Mouse (Mus musculus) heart, postnatal 36 days (tissue): ENCODE results near the gene Olfr148. TPM values are rescaled to one million over a fixed set of nuclear protein-coding genes. Genes with fewer than 3 reads are reported as not detected.

Experiments used
- DNase-seq, 2 experiments: peaks; one replicate each; pipeline ENCODE4 v3.0.0; 2021 to 2022
- intact Hi-C: fragments of 180-260 bp; cut with DNase I; formaldehyde crosslinking; loops from one replicate; pipeline ENCODE4 v1.15.1; 2025
- total RNA-seq, 2 experiments: library from RNA; stranded (reverse); gene quantifications; 2 replicates each; pipeline ENCODE4 v1.2.3; 2021

The Olfr148 gene
- not detected for total RNA-seq

DNA sequence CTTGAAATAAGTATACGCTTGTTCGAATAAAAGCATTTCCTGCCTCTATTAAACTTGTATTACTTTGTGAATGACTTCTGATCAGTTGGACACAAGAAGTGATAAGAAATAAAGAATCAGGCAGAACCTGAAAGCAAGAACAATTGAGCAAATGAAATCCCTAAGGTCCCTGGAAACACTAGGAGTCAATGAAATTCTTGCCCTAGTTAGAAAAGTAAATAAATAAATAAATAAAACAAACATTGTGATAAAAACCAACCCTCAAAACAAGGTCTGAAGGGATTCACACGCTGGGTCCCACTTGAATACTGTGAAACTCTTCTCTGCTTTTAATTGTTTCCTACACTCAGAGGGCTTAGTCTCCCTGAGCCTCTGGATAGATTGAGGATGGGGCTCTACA lies at the start of gene Olfr148:
Gene Olfr148 (plus strand): TSS at position 301 of the 400 bp plus-strand sequence.
- no peak for DNase-seq
- intact Hi-C loops: no loop called here

DNA sequence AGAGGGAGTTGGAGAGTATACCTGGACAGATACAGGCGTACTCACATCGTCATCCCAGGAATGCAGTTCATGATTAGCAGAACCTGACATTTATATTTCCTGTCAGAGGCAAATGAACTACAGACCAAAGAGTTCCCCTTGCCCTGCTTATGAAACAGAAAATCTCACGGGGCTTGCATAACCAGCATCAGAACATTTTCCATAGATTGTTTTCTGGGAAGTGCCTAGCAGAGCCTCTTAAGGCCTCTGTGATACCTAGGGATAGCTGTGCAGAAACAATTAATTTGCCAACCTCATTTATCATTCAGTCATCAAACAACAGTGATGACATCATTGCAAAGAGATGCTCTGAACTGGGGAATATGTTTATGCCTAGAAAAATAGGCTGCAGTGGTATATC lies 35.0 kb upstream of the Olfr148 start, which contains the start of gene Olfr959:
Gene Olfr959 (minus strand): TSS at position 101 of the 400 bp plus-strand sequence.
- intact Hi-C loops: no loop called here
- DNase-seq: no peak

DNA sequence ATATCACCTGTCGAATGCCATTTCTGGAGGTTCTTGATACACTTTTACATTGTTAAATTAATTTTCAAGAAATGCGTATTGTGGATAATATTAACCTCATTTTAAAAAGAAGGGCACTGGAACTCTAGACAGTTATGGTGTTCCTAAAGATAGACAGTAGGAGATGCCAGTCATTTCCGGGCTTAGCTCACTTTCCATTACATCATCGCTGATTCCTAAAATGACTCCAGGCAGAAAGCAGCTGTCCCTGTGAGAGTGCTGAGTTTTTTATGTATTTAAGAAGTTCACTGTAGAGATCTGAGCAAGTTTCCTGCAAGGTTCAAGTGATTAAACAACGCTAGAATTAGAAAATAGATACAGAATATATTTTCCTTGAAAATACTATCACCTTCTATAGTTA lies 33.4 kb upstream of the Olfr148 start:
- intact Hi-C loops: no loop called here
- DNase-seq: no peak

DNA sequence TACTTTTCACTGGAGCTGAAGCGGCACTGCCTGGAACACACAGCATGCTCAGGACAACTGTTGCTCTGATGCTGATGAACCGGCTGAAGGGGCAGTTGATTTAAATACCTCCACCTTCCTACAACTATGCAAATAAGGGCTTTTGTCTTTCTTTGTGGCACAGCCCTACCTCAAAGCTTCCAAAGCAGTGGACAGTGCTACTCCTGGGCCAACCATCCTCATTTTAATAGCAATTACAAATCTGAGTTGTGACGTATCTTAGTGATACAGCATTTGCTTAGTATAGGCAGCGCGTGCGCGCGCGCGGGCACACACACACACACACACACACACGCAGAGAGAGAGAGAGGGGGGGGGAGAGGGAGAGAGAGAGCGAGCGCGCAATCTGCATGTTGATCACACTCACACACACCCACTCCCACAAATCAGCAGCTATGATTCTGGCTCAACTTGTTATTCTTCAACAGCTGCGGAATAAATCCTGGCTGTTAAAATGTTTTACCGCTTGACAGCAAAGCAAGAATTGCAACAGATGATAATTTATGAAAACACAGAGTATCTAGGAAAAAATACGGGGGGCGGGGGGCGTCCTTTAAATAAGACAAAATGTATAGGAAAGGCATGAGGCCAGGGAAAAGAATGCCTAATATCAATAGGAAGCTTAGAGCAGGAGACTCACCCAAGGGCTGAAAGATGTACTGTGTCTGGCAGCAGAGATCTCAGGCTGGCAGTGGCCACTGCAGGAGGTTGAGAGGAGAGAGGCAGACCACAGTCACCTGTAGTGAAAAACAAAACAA lies 7.7 kb upstream of the Olfr148 start:
- no peak for DNase-seq

DNA sequence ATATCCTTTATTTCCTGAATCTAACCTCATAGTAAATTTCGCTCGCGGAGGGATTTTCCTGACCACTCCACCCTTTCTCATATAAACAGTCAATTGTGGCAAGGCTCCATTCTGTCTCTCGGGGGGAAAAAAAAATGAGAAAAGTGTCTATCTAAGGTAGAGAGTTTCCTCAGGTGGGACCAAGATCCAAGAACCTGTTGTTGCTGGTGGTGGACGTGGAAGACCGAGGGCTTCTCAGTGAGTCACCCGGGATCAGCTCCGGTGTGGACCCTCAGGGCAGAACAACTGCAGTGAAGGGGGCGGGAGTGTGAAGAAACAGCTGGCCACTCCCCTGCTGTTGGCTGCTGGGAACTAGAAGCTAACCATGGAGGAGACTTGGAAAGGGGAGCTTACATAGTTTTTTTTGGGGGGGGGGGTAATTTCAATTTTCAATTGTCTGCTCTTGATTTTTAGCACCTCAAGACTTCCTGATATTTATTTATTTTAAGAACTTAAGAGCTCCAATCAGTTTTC lies 7.1 kb upstream of the Olfr148 start:
- intact Hi-C loops: no loop called here
- no peak for DNase-seq

More for the DNA sequence above, 7.7 kb upstream of the Olfr148 start:
- intact Hi-C loops: no loop called here

DNA sequence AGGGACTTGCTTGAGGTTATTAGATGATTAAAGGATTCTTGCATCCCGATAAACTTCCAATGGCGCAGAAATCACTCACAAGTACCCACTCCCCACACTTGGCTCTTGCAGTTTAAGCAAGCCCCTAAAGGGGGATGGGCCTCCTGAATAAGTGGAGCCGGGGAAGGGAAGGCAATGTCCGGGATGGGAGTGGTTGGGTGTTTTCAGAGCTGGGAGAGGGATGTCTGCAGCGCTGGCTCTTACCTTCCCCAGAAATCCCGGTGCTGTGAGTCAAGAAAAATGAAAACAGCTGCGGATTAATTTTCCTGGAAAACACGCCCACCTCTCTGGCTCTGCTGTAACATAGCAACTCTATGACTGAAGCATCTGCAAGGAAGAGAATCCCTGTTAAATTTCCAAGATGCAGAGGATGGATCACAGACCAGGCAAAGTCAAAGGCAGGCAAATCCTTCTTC lies 6.4 kb upstream of the Olfr148 start, which contains the start of gene AW551984:
Gene AW551984 (minus strand): TSS at position 405 of the 455 bp plus-strand sequence.
- intact Hi-C loops: no loop called here
- DNase-seq: no peak

DNA sequence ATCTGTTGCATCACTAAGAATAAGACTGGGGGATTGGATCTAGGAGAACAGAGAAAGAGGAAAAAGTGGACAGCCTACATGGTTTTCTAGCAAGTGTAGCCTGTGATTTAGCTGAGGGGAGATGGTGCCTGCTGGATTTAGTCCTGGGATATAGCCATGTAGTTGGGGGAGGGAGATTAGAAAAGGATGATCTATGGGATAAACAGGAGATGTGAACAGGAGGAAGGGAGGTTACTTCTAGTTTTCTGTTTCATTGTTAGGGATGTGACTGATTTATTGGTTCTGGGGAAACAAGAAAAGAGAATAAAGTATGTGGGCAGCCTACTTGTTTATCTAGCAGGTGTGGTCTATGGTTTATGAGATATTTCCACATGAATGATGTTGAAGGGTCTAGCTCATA lies 2.0 kb upstream of the Olfr148 start:
- intact Hi-C loops: no loop called here
- no peak for DNase-seq

DNA sequence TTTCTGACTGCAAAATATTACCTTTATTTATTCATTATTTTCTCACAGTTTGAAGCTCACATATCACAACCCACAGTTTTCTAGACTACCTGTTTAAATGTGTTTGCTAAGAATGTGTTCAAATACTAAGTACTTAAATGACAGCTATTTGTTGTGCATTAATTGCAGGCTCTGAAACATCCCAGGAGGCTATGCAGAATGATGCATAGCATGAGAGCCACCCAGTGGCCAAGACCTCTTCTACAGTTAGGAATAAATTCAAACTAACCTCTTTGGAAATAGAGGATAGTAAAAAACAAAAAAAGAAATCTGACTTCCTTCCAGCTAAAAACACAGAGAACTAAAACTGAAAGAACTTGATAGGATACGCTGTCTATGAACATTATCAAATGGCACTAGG lies 1.5 kb downstream of the Olfr148 start:
- no peak for DNase-seq
- intact Hi-C loops: loop anchor here (1.0 kb wide), 1 partner anchor 103 kb away; no protein-coding TSS in a partner anchor

DNA sequence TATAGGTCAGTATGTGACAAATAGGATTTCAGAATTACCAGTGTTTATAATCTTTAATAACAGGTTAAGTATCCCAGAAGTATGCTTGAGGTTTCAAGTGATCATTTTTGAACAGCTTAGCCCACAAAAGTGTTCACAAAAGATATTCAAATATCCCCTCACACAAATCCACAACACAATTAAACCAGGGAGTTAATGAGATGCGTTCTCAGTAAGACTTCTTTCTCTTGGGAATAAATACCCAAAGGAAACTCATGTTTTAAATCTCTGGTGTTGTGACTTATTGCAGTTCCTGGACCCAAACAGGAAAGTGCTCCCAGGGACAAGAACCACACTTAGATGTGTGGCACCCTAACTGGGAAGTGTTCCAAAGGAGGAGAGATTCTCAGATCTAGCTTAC lies 10.6 kb downstream of the Olfr148 start, which contains the start of gene Olfr960:
Gene Olfr960 (plus strand): TSS at position 301 of the 400 bp plus-strand sequence.
- intact Hi-C loops: no loop called here
- no peak for DNase-seq

DNA sequence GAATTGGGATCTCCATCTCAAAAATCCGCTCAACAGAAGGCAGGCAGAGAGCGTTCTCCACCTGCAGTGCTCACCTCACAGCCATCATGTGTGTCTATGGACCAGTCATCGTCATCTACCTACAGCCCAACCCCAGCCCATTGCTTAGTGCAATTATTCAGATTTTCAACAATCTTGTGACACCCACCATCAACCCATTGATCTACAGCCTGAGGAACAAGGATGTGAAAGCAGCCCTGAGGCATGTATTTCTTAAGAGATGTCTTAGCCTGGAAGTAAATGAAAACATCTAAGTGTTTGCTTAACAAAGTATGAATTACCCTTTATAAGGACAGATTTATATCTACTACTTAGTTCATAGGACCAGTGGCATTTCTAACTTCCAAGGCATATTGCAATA lies 13.3 kb downstream of the Olfr148 start:
- no peak for DNase-seq

DNA sequence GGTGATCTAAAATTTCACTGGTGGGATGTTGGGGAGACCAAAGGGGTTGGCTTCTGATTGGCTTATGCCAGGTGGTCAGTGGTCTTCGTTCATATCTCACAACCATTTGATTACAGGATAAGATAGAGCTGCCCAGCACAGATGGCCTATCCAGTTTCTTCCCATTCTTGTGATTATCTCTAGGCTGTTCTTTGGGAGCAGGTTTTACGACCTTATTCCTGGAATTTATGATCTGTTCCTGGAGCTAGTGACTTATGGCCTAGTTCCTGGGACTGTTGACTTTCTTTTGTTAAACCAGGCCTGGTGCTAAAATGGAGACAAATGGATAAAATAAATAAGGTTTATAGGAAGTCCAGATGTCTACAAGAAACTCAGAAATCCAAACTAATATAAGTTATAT lies 14.3 kb downstream of the Olfr148 start:
- DNase-seq: no peak
- intact Hi-C loops: no loop called here

More for the DNA sequence above, 13.3 kb downstream of the Olfr148 start:
- intact Hi-C loops: no loop called here

DNA sequence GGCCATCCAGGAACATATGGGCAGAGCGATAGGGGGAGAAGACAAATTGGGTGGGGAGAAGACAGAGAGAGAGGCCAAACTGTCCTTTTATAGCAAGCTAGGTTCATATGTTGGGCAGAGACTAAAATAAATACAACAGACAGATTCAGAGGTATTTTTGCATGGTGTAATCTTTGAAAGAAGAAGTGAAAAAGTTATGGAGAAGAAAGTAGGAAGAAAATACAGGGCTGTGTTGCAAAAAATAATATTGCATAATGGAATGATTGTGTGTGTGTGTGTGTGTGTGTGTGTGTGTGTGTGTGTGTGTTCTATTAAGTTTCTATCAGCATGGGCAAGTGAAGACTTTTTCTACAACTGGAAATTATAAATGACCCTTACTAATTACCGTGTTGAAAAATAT lies 18.6 kb downstream of the Olfr148 start:
- no peak for DNase-seq
- intact Hi-C loops: no loop called here

DNA sequence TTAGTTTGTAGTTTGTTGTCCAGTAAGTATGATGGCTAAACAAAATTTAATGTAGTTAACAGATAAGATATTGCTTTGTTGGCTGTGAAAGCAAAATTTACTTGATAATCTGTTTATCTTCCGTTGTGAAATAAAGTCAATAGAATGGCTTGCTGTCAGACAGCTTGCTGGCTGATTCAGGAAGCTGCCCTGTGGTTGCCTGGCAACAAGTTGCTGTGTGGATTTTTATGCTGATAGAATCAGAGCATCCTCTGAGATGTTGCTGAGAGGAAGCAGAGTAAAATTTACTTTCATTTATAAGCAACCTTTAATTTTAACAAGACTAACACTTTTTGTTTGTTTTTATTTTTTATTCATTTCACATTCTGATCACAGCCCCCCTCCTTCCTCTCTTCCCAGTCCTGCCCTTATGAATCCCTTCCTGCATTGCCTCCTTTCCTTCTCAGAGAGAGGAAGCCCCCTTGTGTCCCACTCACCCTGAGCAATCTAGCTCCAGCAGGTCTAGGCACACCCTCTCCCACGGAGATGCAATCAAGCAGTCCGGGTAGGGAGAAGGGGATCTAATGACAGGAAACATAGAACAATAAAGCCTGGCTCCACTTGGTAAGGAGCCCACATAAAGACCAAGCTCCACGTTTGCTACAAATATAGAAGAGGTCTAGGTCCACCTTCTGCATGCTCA lies 23.6 kb downstream of the Olfr148 start:
- no peak for DNase-seq
- intact Hi-C loops: no loop called here

DNA sequence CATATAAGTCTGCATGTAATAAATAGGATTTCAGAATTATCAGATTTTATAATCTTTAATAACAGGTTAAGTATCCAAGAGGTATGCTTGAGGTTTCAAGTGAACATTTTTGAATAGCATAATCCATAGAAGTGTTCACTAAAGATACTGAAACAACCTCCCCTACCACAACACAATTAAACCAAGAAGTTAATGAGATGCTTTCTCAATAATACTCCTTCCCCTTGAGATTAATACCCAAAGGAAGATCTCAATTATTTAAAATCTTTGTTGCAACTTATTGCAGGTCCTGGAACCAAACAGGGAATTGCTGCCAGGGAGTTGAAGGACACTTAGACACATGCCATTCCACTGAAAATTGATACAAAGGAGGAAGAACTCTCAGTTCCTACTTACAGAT lies 34.3 kb downstream of the Olfr148 start, which contains the start of gene Olfr961:
Gene Olfr961 (plus strand): TSS at position 301 of the 400 bp plus-strand sequence.
- DNase-seq: no peak
- intact Hi-C loops: no loop called here

DNA sequence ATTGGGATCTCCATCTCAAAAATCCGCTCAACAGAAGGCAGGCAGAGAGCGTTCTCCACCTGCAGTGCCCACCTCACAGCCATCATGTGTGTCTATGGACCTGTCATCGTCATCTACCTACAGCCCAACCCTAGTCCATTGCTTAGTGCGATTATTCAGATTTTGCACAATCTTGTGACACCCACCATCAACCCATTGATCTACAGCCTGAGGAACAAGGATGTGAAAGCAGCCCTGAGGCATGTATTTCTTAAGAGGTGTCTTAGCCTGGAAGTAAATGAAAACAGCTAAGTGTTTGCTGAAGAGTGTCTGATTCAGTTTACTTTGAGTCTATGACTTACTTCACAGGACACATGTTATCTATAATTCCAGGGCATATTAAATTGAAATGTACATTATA lies 36.9 kb downstream of the Olfr148 start:
- intact Hi-C loops: no loop called here
- no peak for DNase-seq

DNA sequence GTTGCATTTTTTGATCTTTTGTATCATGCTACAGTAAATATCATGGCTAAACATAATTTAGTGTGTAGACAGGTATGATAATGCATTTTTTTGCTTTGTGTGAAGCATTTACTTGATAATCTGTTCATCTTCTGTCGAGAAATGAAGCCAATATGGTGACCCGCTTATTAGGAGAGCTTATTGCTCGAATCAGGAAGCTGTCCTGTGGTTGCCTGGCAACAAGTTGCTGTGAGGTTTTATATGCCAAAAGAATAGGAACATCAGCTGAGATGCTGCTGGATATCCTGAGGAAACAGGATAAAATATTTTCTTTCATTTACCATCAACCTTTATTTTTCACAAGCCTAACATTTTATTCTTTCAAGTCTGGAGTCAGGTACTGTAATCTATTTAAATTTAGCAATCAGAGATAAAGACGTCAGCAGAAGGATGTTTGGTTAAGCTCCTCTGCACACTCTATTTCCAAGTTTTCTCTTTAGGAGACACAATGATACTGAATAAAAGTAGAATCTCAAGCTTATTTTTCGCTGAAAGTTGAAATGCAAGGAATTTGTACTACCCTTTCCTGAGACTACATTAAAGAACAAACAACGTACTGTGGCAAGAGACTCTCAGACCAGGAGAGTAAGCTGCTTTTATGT lies 44.4 kb downstream of the Olfr148 start:
- intact Hi-C loops: no loop called here

More for the DNA sequence above, 44.4 kb downstream of the Olfr148 start:
- DNase-seq: no peak

Other genes starting within 250 kb of the Olfr148 start
- not detected for gene Olfr951, start 223.2 kb upstream of the Olfr148 start, total RNA-seq
- gene Olfr952, start 183.5 kb upstream of the Olfr148 start, total RNA-seq: not detected
- not detected for gene Olfr954, start 154.0 kb upstream of the Olfr148 start, total RNA-seq
- gene Olfr955, start 138.7 kb upstream of the Olfr148 start, total RNA-seq: not detected
- gene Olfr44, start 116.7 kb upstream of the Olfr148 start, total RNA-seq: not detected
- gene Olfr957, start 94.8 kb upstream of the Olfr148 start, total RNA-seq: not detected
- gene Olfr958, start 56.6 kb upstream of the Olfr148 start, total RNA-seq: not detected
- not detected for gene Olfr959, start 35.1 kb upstream of the Olfr148 start, total RNA-seq
- gene AW551984, start 6.3 kb upstream of the Olfr148 start, total RNA-seq: under 1 TPM; 0.14 to 0.64 TPM
- not detected for gene Olfr960, start 10.7 kb downstream of the Olfr148 start, total RNA-seq
- gene Olfr961, start 34.4 kb downstream of the Olfr148 start, total RNA-seq: not detected
- not detected for gene Olfr963, start 56.5 kb downstream of the Olfr148 start, total RNA-seq
- not detected for gene Olfr149, start 96.5 kb downstream of the Olfr148 start, total RNA-seq
- gene Olfr965, start 100.7 kb downstream of the Olfr148 start, total RNA-seq: not detected
- not detected for gene Olfr150, start 120.3 kb downstream of the Olfr148 start, total RNA-seq
- gene Olfr967, start 135.6 kb downstream of the Olfr148 start, total RNA-seq: not detected
- not detected for gene Olfr968, start 172.6 kb downstream of the Olfr148 start, total RNA-seq
- not detected for gene Olfr969, start 180.3 kb downstream of the Olfr148 start, total RNA-seq
- not detected for gene Olfr970, start 198.2 kb downstream of the Olfr148 start, total RNA-seq
- not detected for gene Olfr971, start 226.2 kb downstream of the Olfr148 start, total RNA-seq